Mouse (Mus musculus): ENCODE data around the gene Dnttip1. TPM values are rescaled to one million over a fixed set of nuclear protein-coding genes. Genes with fewer than 3 reads are reported as not detected.

Dnttip1 gene
- total and polyA plus RNA-seq, 3 experiments, result 14.0 to 29.7 (median 17.6) TPM

- H3K79me2 ChIP-seq (replicated peaks; ENCODE audit: control insufficient read depth, extremely low read depth, insufficient read depth, poor library complexity, severe bottlenecking), result no peaks in the 10 kb centered on the region
These were observed 67.8 kb downstream of the Dnttip1 start for GRCm38 (mm10) chr2:164813557-164813956.

GRCm38 (mm10) chr2:164815348-164815747 is 69.6 kb downstream of the Dnttip1 start:
- dilution Hi-C loops (cut with MboI; ENCODE audit: extremely low pct_ligation_motif_present, extremely low pct_unique_long_range_greater_than_20kb, low sequenced_read_pairs) (no loop called here), in situ Hi-C loops (cut with MboI; ENCODE audit: low pct_ligation_motif_present, low pct_unique_long_range_greater_than_20kb, low sequenced_read_pairs) (no loop called here)
- TF ChIP-seq CTCF (conservative IDR thresholded peaks at IDR 0.05 in 1 of 2, IDR thresholded peaks at IDR 0.05 in 1 of 2; ENCODE audit: low read depth in 2 of 2, low read length in 2 of 2), result no peak
- TF ChIP-seq CHD2 (IDR thresholded peaks at IDR 0.05; ENCODE audit: low read length), result no peak
- TF ChIP-seq SIN3A (IDR thresholded peaks at IDR 0.05; ENCODE audit: low read length), result no peak
- TF ChIP-seq MYC (IDR thresholded peaks at IDR 0.05; ENCODE audit: low read depth, low read length), result no peak
- TF ChIP-seq MAX (IDR thresholded peaks at IDR 0.05; ENCODE audit: low read length), result no peak
- no peak for TF ChIP-seq ZMIZ1 (IDR thresholded peaks at IDR 0.05; ENCODE audit: low read depth, low read length)
- TF ChIP-seq CHD1 (IDR thresholded peaks at IDR 0.05; ENCODE audit: low read depth, low read length), result no peak
- TF ChIP-seq POLR2AphosphoS2 (IDR thresholded peaks at IDR 0.05; ENCODE audit: low read depth, low read length), result no peak
- no peak for TF ChIP-seq POLR2A (IDR thresholded peaks at IDR 0.05; ENCODE audit: low read depth, low read length)
- TF ChIP-seq RCOR1 (conservative IDR thresholded peaks at IDR 0.05; ENCODE audit: low read depth, low read length), result no peak
- Histone ChIP-seq H3K27me3 (replicated peaks) (no peaks in the 10 kb centered on the region), H3K4me2 (ENCODE audit: insufficient read depth, low read depth, poor library complexity, severe bottlenecking) (no peak overlapping the region), H3K9ac (ENCODE audit: insufficient read depth, low read depth) (no peak overlapping the region), H3K4me3 (replicated peaks in 1 of 3; ENCODE audit: low read depth in 2 of 3, low read length in 2 of 3, poor library complexity in 1 of 3) (no peak overlapping the region), H3K36me3 (replicated peaks in 1 of 2; ENCODE audit: control insufficient read depth in 1 of 2, insufficient read depth in 1 of 2, low read length in 1 of 2) (peaks cover 3 to 45% of the 10 kb centered on the region in 2 experiments), H3K27ac (ENCODE audit: insufficient read depth, low read depth) (no peak overlapping the region), H3K4me1 (ENCODE audit: control insufficient read depth in 1 of 2, insufficient read depth in 2 of 2) (no peaks in the 10 kb centered on the region), H3K9me3 (replicated peaks; ENCODE audit: low read length) (no peaks in the 10 kb centered on the region), H3K79me2 (replicated peaks; ENCODE audit: control insufficient read depth, extremely low read depth, insufficient read depth, poor library complexity, severe bottlenecking) (no peaks in the 10 kb centered on the region)
- no peak for DNase-seq (ENCODE audit: extremely low read depth)

More at GRCm38 (mm10) chr2:164813557-164813956, 67.8 kb downstream of the Dnttip1 start:
- in situ Hi-C loops (cut with MboI; ENCODE audit: low pct_ligation_motif_present, low pct_unique_long_range_greater_than_20kb, low sequenced_read_pairs), result no loop called here
- Histone ChIP-seq H3K9ac (ENCODE audit: insufficient read depth, low read depth) (no peak overlapping the region), H3K4me2 (ENCODE audit: insufficient read depth, low read depth, poor library complexity, severe bottlenecking) (no peak overlapping the region), H3K27ac (ENCODE audit: insufficient read depth, low read depth) (no peak overlapping the region), H3K4me3 (replicated peaks in 1 of 3; ENCODE audit: low read depth in 2 of 3, low read length in 2 of 3, poor library complexity in 1 of 3) (no peak overlapping the region), H3K36me3 (replicated peaks in 1 of 2; ENCODE audit: control insufficient read depth in 1 of 2, insufficient read depth in 1 of 2, low read length in 1 of 2) (peaks cover 7 to 52% of the 10 kb centered on the region in 2 experiments), H3K27me3 (replicated peaks) (no peaks in the 10 kb centered on the region), H3K9me3 (replicated peaks; ENCODE audit: low read length) (no peaks in the 10 kb centered on the region), H3K4me1 (ENCODE audit: control insufficient read depth in 1 of 2, insufficient read depth in 2 of 2) (no peaks in the 10 kb centered on the region)
- dilution Hi-C loops (cut with MboI; ENCODE audit: extremely low pct_ligation_motif_present, extremely low pct_unique_long_range_greater_than_20kb, low sequenced_read_pairs), result no loop called here
- TF ChIP-seq MAFK (IDR thresholded peaks at IDR 0.05; ENCODE audit: insufficient replicate concordance, low read length) (no peak), MXI1 (IDR thresholded peaks at IDR 0.05; ENCODE audit: low read depth, low read length) (no peak), ZMIZ1 (IDR thresholded peaks at IDR 0.05; ENCODE audit: low read depth, low read length) (no peak), ELF1 (IDR thresholded peaks at IDR 0.05; ENCODE audit: low read depth, low read length) (no peak), POLR2A (IDR thresholded peaks at IDR 0.05; ENCODE audit: low read depth, low read length) (no peak), POLR2AphosphoS2 (IDR thresholded peaks at IDR 0.05; ENCODE audit: low read depth, low read length) (no peak), NRF1 (IDR thresholded peaks at IDR 0.05; ENCODE audit: low read depth, low read length) (no peak), CHD2 (IDR thresholded peaks at IDR 0.05; ENCODE audit: low read length) (no peak)
- no peak for DNase-seq (ENCODE audit: extremely low read depth)

- in situ Hi-C loops (cut with MboI; ENCODE audit: low pct_ligation_motif_present, low pct_unique_long_range_greater_than_20kb, low sequenced_read_pairs), result no loop called here
- H3K36me3 ChIP-seq (replicated peaks in 1 of 2; ENCODE audit: control insufficient read depth in 1 of 2, insufficient read depth in 1 of 2, low read length in 1 of 2), result peaks cover 4 to 46% of the 10 kb centered on the region in 2 experiments
- no peaks in the 10 kb centered on the region for H3K9me3 ChIP-seq (replicated peaks; ENCODE audit: low read length)
- no peaks in the 10 kb centered on the region for H3K79me2 ChIP-seq (replicated peaks; ENCODE audit: control insufficient read depth, extremely low read depth, insufficient read depth, poor library complexity, severe bottlenecking)
- no peak for TF ChIP-seq RCOR1 (conservative IDR thresholded peaks at IDR 0.05; ENCODE audit: low read depth, low read length)
- TF ChIP-seq POLR2A (IDR thresholded peaks at IDR 0.05; ENCODE audit: low read depth, low read length), result no peak
- no peak for TF ChIP-seq EP300 (IDR thresholded peaks at IDR 0.05; ENCODE audit: low read length)
- TF ChIP-seq CHD1 (IDR thresholded peaks at IDR 0.05; ENCODE audit: low read depth, low read length), result no peak
- no peak for TF ChIP-seq JUND (conservative IDR thresholded peaks at IDR 0.05; ENCODE audit: low read depth, low read length)
- TF ChIP-seq MXI1 (IDR thresholded peaks at IDR 0.05; ENCODE audit: low read depth, low read length), result no peak
- no peak for TF ChIP-seq HCFC1 (IDR thresholded peaks at IDR 0.05; ENCODE audit: low read depth, low read length)
- TF ChIP-seq ELF1 (IDR thresholded peaks at IDR 0.05; ENCODE audit: low read depth, low read length), result no peak
- no peak for TF ChIP-seq SMC3 (IDR thresholded peaks at IDR 0.05; ENCODE audit: low read depth, low read length)
- no peak for TF ChIP-seq MAFK (IDR thresholded peaks at IDR 0.05; ENCODE audit: insufficient replicate concordance, low read length)
- no peak for TF ChIP-seq JUN (IDR thresholded peaks at IDR 0.05; ENCODE audit: insufficient read depth, low read depth, low read length)
- no peak for TF ChIP-seq ZNF384 (IDR thresholded peaks at IDR 0.05; ENCODE audit: low read depth, low read length)
- H3K9ac ChIP-seq (ENCODE audit: insufficient read depth, low read depth), result no peak overlapping the region
- H3K27me3 ChIP-seq (replicated peaks), result no peaks in the 10 kb centered on the region
- H3K4me2 ChIP-seq (ENCODE audit: insufficient read depth, low read depth, poor library complexity, severe bottlenecking), result no peak overlapping the region
- DNase-seq (ENCODE audit: extremely low read depth), result no peak
- dilution Hi-C loops (cut with MboI; ENCODE audit: extremely low pct_ligation_motif_present, extremely low pct_unique_long_range_greater_than_20kb, low sequenced_read_pairs), result no loop called here
- no peaks in the 10 kb centered on the region for H3K4me1 ChIP-seq (ENCODE audit: control insufficient read depth in 1 of 2, insufficient read depth in 2 of 2)
- H3K27ac ChIP-seq (ENCODE audit: insufficient read depth, low read depth), result no peak overlapping the region
- H3K4me3 ChIP-seq (replicated peaks in 1 of 3; ENCODE audit: low read depth in 2 of 3, low read length in 2 of 3, poor library complexity in 1 of 3), result no peak overlapping the region
These were observed 70.0 kb downstream of the Dnttip1 start for GRCm38 (mm10) chr2:164815821-164816220.
